Mouse (Mus musculus) embryonic fibroblast, embryonic 13.5 days (primary cell): ENCODE results near the gene Pcsk2. TPM values are rescaled to one million over a fixed set of nuclear protein-coding genes. Genes with fewer than 3 reads are reported as not detected.

Experiments used
- H3K27ac ChIP-seq: 2 replicates; pipeline ENCODE4 v1.5.1; 2012; ENCODE audit warnings: low read length, control low read depth, inconsistent platforms; ENCODE audit not compliant: insufficient read depth
- H3K4me1 ChIP-seq: 2 replicates; pipeline ENCODE4 v1.6.1; 2011; ENCODE audit warnings: low read length; ENCODE audit not compliant: control insufficient read depth, insufficient read depth
- H3K4me3 ChIP-seq: 2 replicates; pipeline ENCODE4 v1.5.1; 2011; ENCODE audit warnings: mild to moderate bottlenecking, control low read depth, low read length; ENCODE audit not compliant: insufficient read depth
- CTCF ChIP-seq: IDR thresholded peaks from 2 replicates; pipeline ENCODE4 v1.5.1; 2011; ENCODE audit warnings: mild to moderate bottlenecking, control low read depth, low read length, moderate library complexity, borderline replicate concordance; ENCODE audit not compliant: insufficient read depth
- POLR2A ChIP-seq: IDR thresholded peaks from 2 replicates; pipeline ENCODE4 v1.6.1; 2011; ENCODE audit warnings: low read depth, mild to moderate bottlenecking, control low read depth, low read length, moderate library complexity
- polyA plus RNA-seq: library from polyadenylated mRNA; stranded (reverse); fragments of >200 nt; gene quantifications from 2 replicates; pipeline ENCODE4 v1.2.4, GENCODE M21; 2011; ENCODE audit warnings: low read depth; ENCODE audit not compliant: missing spikeins, insufficient read length

Gene Pcsk2
- polyA plus RNA-seq, 1 experiment = 0.23 TPM

DNA sequence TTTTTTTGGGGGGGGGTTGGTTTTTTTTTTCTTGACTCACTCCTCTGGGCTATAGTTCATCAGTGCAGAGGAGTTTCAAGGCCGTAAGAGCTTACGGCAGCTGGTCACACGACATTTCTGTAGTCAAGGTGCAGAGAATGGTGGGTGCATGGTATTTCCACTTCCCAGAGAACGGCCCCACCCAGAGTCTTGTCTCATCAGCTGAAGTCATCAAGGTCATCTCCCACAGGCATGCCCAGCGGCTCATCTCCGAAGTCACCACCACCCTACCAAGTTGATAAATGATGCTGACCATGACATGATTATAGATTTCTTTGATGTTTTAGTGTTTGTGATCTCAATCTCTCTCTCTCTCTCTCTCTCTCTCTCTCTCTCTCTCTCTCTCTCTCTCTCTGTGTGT lies 20.0 kb downstream of the Pcsk2 start:
- Histone ChIP-seq H3K27ac (no peak overlapping the region), H3K4me1 (no peaks in the 10 kb centered on the region), H3K4me3 (no peak overlapping the region)
- TF ChIP-seq POLR2A = no peak
- TF ChIP-seq CTCF = no peak

DNA sequence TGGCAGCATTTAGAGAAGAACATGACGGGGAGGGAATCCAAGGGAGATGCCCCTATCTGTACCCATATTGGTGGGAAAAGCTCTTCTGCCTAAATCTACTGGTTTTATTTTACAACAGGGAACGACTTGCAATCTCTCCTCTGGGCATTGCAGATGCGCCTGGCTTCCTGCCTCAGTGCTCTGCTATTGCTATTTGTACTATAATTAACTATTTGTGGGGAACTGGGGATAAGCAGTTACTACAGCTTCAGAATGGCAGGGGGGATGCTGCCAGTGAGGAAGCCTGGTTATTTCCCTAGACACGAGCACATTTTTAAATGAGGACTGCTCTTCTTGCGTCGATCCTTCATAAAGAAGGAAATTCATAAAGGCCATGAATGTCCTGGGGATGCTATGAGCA lies 39.4 kb downstream of the Pcsk2 start:
- Histone ChIP-seq H3K27ac (no peak overlapping the region), H3K4me1 (no peaks in the 10 kb centered on the region), H3K4me3 (no peak overlapping the region)
- TF ChIP-seq POLR2A = no peak
- TF ChIP-seq CTCF = no peak

DNA sequence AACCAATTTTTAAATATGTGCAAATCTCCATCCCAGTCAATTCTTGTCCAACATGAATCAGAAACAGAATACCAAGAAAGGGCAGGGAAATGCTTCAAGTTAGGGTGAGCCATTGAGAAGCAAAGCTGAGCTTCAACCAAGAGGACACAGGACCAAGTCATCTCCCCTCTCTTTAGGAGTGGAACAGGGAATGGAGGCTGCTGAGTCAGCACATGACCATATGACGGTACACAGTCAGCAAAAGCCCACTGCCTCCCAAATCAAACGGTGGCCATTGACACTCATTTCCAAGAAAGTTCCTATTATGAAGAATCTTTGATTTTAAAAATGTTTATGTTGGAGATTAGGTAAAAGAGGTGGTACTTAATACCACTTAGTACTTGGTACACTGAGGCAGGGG lies 44.4 kb downstream of the Pcsk2 start:
- H3K4me1 ChIP-seq = no peaks in the 10 kb centered on the region
- H3K4me3 ChIP-seq = no peak overlapping the region
- TF ChIP-seq POLR2A (no peak), CTCF (no peak)

DNA sequence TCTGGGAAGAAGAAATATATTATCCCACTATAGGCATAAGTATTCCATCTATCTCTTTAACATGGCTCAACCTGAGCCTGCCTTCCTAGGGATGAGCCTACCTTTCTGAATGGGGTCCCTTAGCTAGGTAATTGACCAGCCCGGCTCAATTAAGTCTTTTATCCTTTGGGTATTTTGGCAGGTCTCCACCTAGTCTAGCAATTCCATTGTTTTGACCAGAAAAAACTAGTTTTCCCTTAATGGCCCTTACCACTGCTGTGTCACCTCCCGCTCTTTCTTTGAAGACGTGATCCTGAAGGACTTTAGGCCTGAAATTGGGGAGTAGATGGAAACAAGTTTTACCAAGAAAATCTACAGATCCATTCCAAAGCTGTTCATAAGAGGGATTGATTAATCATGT lies 57.1 kb downstream of the Pcsk2 start:
- TF ChIP-seq CTCF (no peak), POLR2A (no peak)
- no peak overlapping the region for H3K27ac ChIP-seq
- no peak overlapping the region for H3K4me3 ChIP-seq
- no peaks in the 10 kb centered on the region for H3K4me1 ChIP-seq

More for the DNA sequence above, 44.4 kb downstream of the Pcsk2 start:
- H3K27ac ChIP-seq = no peak overlapping the region

DNA sequence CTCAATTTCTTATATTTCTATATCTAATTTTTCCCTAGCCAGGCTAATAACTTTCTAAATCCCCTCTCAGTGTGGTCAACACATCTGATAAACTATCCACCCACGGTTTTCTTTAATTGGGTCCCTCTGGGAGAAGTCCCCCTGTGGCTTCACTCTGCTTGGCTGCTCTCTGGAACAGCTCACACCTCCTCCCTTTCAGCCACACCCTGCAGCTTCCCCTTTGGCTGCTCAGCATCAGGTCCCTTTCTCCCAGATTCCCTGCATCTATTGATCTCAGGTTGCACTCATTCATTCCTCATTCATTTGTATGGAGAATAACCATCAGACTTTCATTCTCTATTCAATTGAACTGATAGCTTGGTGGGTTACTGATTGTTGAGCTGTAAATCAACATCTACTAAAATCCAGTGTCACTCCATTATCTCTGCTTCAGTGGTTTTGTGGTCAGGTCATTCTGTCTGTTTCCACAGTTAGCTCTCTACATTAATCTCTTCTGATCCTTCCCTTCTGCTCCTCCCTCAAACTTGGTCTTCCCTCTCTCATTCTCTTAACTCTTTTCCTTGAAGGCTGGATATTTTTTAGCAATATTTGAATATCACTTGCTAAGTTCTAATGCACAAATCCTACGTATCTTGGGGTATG lies 58.0 kb downstream of the Pcsk2 start:
- H3K4me3 ChIP-seq = no peak overlapping the region
- H3K27ac ChIP-seq = no peak overlapping the region
- TF ChIP-seq POLR2A = no peak
- TF ChIP-seq CTCF = no peak
- H3K4me1 ChIP-seq = no peaks in the 10 kb centered on the region

DNA sequence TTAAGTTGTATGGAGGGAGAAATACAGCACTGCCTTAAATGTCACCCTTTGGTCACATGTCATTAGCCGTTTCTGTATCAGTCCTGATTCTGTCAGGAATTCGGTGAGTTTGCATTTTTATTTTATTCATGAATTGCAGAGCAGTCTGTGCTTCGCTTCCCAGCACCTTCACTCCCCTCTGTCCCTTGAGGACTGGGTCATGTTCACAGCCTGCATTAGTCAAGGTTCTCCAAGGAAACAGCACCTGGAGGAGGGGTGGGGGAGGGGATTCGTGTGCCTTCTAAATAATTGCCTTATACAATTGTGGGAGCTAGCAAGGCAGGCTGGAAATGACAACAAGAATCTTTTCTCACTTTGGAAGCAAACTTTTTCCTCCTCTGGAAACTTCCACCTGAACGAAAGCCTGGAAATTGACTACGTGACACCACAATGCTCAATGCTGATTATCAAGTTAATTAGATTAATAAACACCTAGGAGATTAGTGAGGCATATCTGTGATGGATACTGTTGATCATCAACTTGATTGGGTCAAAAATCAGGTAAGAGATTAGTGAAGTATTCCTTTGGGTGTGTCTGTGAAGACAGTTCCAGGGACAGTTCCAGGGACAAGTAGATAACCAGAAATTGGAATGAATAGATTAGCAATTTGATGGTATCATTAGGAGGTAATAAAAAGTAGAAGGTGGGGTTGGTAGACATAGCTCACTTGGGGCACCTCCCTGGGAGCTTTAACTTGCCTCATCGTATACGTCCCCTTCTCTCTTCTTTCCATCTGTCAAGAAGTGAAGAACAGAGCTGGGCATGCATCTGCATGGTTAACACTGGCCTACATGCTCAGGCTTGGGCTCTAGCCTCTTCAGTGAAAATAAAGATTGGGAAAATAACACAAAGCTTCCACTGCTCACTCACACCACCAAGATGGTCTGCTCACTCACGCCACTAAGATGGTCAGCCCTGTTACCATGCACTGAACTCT lies 64.7 kb downstream of the Pcsk2 start:
- no peak overlapping the region for H3K27ac ChIP-seq
- TF ChIP-seq CTCF (no peak), POLR2A (no peak)
- H3K4me3 ChIP-seq = no peak overlapping the region
- no peaks in the 10 kb centered on the region for H3K4me1 ChIP-seq

DNA sequence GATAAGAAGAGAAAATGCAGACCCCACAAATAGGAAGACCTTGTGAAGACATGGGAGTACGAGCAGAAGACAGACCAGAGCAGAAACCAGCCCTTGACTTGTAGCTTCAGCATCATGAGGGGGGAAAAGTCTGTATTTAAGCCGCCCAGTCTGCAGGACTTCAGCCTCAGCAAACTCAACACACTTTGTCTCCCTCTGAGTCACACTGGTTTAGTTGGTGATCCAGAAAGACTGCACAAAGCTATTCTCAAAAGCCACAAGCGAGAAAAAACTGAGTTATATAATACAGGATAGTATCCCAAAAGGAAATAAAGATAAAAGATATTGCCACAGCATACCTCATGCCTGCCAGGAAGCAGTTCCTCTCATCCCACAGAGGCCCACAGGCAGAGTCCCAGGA lies 67.5 kb downstream of the Pcsk2 start:
- TF ChIP-seq POLR2A (no peak), CTCF (no peak)
- Histone ChIP-seq H3K4me1 (no peaks in the 10 kb centered on the region), H3K27ac (no peak overlapping the region), H3K4me3 (no peak overlapping the region)

DNA sequence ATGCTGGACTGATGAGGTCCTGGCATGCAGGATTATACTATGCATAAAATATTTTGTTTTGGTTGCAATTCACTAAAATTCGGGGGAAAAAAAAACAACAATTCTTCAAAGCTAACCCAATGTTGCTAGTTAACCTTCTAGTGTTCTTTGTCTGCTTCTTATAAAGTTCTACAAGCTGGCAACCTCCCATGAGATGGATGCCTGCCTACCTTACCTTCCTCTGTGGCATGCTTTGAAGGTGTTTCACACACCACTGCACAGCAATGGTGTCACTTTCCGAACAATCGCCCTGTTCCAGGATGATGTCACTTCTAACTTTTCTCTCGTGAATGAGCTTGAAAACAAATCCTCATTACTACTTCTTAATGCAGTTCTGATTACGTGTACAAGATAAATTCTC lies 68.8 kb downstream of the Pcsk2 start:
- TF ChIP-seq POLR2A (no peak), CTCF (no peak)
- H3K27ac ChIP-seq = no peak overlapping the region
- no peaks in the 10 kb centered on the region for H3K4me1 ChIP-seq
- H3K4me3 ChIP-seq = no peak overlapping the region

DNA sequence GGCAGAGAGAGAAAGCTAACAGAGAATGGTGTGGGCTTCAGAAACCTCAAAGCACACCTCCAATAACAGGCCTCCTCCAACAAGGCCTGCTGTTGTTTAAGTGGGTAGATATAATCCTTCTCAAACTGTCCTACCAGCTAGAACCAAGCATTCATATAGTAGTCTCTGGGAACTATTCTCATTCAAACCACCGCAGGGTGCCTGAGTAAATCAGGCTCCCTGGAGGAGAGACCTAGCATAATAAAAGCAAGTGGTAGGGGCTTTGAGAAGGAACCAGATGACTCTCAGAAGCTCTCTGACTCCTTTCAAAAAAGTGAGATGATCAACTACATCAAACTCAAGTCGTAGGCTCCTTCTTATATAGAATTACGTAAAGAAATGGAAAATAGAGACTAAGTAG lies 75.0 kb downstream of the Pcsk2 start:
- TF ChIP-seq POLR2A = no peak
- TF ChIP-seq CTCF = no peak
- no peaks in the 10 kb centered on the region for H3K4me1 ChIP-seq

DNA sequence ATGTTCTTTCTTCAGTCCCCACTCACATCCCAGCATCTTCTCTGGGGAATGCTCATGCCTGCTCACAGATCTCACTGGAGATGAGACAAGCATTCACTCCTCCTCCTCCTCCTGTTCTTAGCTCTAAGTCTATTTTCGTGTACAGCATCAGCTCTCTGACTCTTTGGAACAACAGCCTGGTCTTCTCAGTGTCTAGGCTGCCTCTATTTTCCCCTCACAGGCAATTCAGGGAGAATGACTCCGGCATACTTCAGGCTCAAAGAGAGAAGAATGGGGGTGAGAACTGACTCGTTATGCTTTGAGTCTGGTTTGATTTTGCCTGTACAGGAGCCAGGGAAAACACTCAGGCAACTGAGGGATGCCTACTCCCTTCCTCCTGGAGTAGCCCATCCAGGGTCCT lies 78.0 kb downstream of the Pcsk2 start:
- Histone ChIP-seq H3K27ac (no peak overlapping the region), H3K4me3 (no peak overlapping the region), H3K4me1 (no peaks in the 10 kb centered on the region)
- TF ChIP-seq POLR2A = no peak
- TF ChIP-seq CTCF = no peak

More for the DNA sequence above, 75.0 kb downstream of the Pcsk2 start:
- Histone ChIP-seq H3K4me3 (no peak overlapping the region), H3K27ac (no peak overlapping the region)
